In the genomic region with DNA sequence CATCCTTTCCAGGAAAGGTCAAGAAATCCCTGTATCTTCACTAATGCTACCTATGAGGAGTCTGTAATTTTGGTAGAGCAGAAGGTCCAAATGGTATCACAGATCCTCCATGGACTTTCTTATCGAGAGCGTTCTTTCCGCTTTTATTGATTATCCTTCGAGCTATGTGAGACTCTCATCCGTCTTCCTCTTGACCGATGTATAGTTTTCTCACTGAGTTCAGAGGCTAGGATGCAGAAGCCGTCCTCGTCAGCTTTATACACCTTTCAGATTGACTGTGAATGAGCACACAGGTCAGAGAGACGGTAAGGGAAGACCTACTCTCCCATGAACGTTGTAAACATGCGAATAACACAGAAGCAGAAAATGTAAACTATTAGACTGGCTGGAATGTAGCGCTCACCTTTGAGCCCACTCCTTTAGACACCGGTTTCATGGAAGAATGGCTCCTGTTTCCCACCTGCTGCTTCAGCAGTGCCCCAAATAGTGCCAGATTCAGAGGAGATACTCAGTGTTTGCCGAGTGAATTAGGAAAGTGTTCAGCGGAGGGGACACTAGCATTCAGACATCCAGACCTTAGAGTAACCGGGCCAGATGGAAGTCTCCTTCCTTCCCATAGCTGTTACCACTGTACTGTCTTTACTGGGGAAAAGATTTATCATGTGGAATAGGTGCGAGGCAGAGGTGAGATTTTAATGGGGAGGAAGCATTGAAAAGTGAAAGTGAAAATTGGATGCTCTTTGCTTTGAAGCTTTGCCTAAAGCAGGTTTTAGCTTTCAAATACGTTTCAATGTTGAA, we compare ENCODE assay signal across 12 mouse cellular contexts. TPM values are rescaled to one million over a fixed set of nuclear protein-coding genes. Genes with fewer than 3 reads are reported as not detected.
DNase-seq lines count a peak whose midpoint lies in the region; ATAC-seq and TF ChIP-seq lines count a peak whose summit lies in the region.
"Had no signal": no experiment of that assay in that cellular context is flagged by ENCODE, and none has a peak within 500 bp of the region (broad histone marks: within the 10 kb centered on the region; RNA-seq: fewer than 3 reads in every experiment).

No protein-coding gene starts in this region.

- no peaks in the 10 kb centered on the region for H3K9me3 ChIP-seq in liver, embryonic 11.5 days (ENCODE audit: control insufficient read depth, low read length)
- no peaks in the 10 kb centered on the region for H3K9me3 ChIP-seq in kidney, embryonic 14.5 days (ENCODE audit: control insufficient read depth, low read length)

- no peak for TF ChIP-seq CTCF in thymus, adult 2 months (IDR thresholded peaks at IDR 0.05; ENCODE audit: borderline replicate concordance, control insufficient read depth, extremely low read depth, insufficient read depth, low read length, poor library complexity)

- H3K4me2 ChIP-seq in liver, embryonic 11.5 days: peak overlapping the region; percentile 43
- no peak overlapping the region for H3K4me2 ChIP-seq in kidney, embryonic 14.5 days (replicated peaks; ENCODE audit: low read depth, low read length)

- peaks cover 8% of the 10 kb centered on the region; the same call in 1 of the 2 replicates for H3K36me3 ChIP-seq in thymus, adult 2 months (ENCODE audit: control insufficient read depth, insufficient read depth, low read length)
- no peaks in the 10 kb centered on the region for H3K36me3 ChIP-seq in liver, embryonic 11.5 days (ENCODE audit: control insufficient read depth, insufficient read depth, low read length)
- no peaks in the 10 kb centered on the region for H3K36me3 ChIP-seq in kidney, embryonic 14.5 days (ENCODE audit: control insufficient read depth, insufficient read depth, low read length)

- 31% methylated on average over 18 of the region's 18 CpGs for WGBS in thymus, adult 2 months
- WGBS in liver, embryonic 11.5 days: 74% methylated on average over 18 of the region's 18 CpGs
- 83% methylated on average over 18 of the region's 18 CpGs for WGBS in kidney, embryonic 14.5 days

- H3K27ac ChIP-seq in thymus, adult 2 months (ENCODE audit: control insufficient read depth, insufficient read depth, low read length): peak overlapping the region; percentile 66
- H3K27ac ChIP-seq in liver, embryonic 11.5 days (ENCODE audit: low read depth, low read length): no peak overlapping the region
- no peak overlapping the region for H3K27ac ChIP-seq in kidney, embryonic 14.5 days (ENCODE audit: low read depth, low read length)

- no peaks in the 10 kb centered on the region for H3K27me3 ChIP-seq in thymus, adult 2 months (ENCODE audit: control insufficient read depth, insufficient read depth, low read length)
- no peaks in the 10 kb centered on the region for H3K27me3 ChIP-seq in liver, embryonic 11.5 days (replicated peaks; ENCODE audit: control insufficient read depth, insufficient read depth, low read length)
- no peaks in the 10 kb centered on the region for H3K27me3 ChIP-seq in kidney, embryonic 14.5 days (ENCODE audit: control insufficient read depth, insufficient read depth, low read length)

- no peak overlapping the region for H3K9ac ChIP-seq in liver, embryonic 11.5 days (ENCODE audit: low read depth, low read length)
- no peak overlapping the region for H3K9ac ChIP-seq in kidney, embryonic 14.5 days (ENCODE audit: low read depth, low read length)

- H3K4me1 ChIP-seq in thymus, adult 2 months (replicated peaks; ENCODE audit: control insufficient read depth, insufficient read depth, low read length): peaks cover 8% of the 10 kb centered on the region
- peaks cover 11% of the 10 kb centered on the region for H3K4me1 ChIP-seq in liver, embryonic 11.5 days (replicated peaks; ENCODE audit: control insufficient read depth, insufficient read depth, low read length)
- 0 out of 2 replicates have a peak, but pooled peaks cover 3% of the 10 kb centered on the region for H3K4me1 ChIP-seq in kidney, embryonic 14.5 days (ENCODE audit: control insufficient read depth, insufficient read depth, low read length)

- no peak for ATAC-seq in liver, embryonic 11.5 days (replicated peaks; ENCODE audit: low FRiP score)
- no peak for ATAC-seq in kidney, embryonic 14.5 days (ENCODE audit: low FRiP score, low TSS enrichment)

- peak overlapping the region; percentile 39 for H3K4me3 ChIP-seq in thymus, adult 2 months (ENCODE audit: control insufficient read depth, insufficient read depth, low read length)
- H3K4me3 ChIP-seq in liver, embryonic 11.5 days (ENCODE audit: low read depth, low read length): no peak overlapping the region
- H3K4me3 ChIP-seq in kidney, embryonic 14.5 days (ENCODE audit: low read length): no peak overlapping the region

- DNase-seq in heart, adult 8-10 months (ENCODE audit: low spot score): peak; percentile 26
- no peak for DNase-seq in heart, adult 9 months (ENCODE audit: low spot score in 2 of 2)
- no peak for DNase-seq in thymus, adult 2 months
- no peak for DNase-seq in thymus, postnatal 10 days (ENCODE audit: low spot score in 2 of 2)
- no peak for DNase-seq in liver, embryonic 11.5 days (ENCODE audit: low spot score)
- DNase-seq in urinary bladder, postnatal 25 days (ENCODE audit: low spot score): no peak
- no peak for DNase-seq in layer of hippocampus, postnatal 10 days (ENCODE audit: low spot score in 2 of 2)
- DNase-seq: adrenal gland, postnatal 25 days; midbrain, embryonic 14.5 days; retina, postnatal 1 day had no signal

- TF ChIP-seq POLR2A in thymus, adult 2 months (IDR thresholded peaks at IDR 0.05; ENCODE audit: control insufficient read depth, extremely low read depth, insufficient read depth, low read length, poor library complexity): no peak

RNA-seq across cellular contexts. Expression of a gene that starts 4.2 kb away (rescaled TPM):
- total RNA-seq in heart, adult 8-10 months (2022): 1 to 10 TPM; 3.0 to 3.6 (median 3.4) TPM
- 21.1 and 22.9 TPM in 2 replicates for polyA plus RNA-seq in thymus, adult 2 months (2012; rRNA removed)
- polyA plus RNA-seq in liver, embryonic 11.5 days (2014; fragmentation: Nextera tagmentation; extraction: Ambion mirVana): 0.43 and 0.86 TPM in 2 replicates
- 0.19 and 0.39 TPM in 2 replicates for polyA plus RNA-seq in kidney, embryonic 14.5 days (2014; fragmentation: Nextera tagmentation; extraction: Ambion mirVana)
- 1 to 10 TPM; 1.1 to 1.6 TPM for total RNA-seq in layer of hippocampus, postnatal 10 days (2021)

RNA-seq across cellular contexts. Expression of a gene that starts 4.3 kb away (rescaled TPM):
- total RNA-seq in heart, adult 8-10 months (2022): 10 to 100 TPM; 26.7 to 34.5 (median 28.7) TPM
- 116 and 144 TPM in 2 replicates for polyA plus RNA-seq in thymus, adult 2 months (2012; rRNA removed)
- 54.0 and 56.2 TPM in 2 replicates for polyA plus RNA-seq in liver, embryonic 11.5 days (2014; fragmentation: Nextera tagmentation; extraction: Ambion mirVana)
- polyA plus RNA-seq in kidney, embryonic 14.5 days (2014; fragmentation: Nextera tagmentation; extraction: Ambion mirVana): 47.2 and 61.6 TPM in 2 replicates
- 10 to 100 TPM; 33.3 to 33.9 TPM for total RNA-seq in layer of hippocampus, postnatal 10 days (2021)

RNA-seq across cellular contexts. Expression of a gene that starts 37.0 kb away (rescaled TPM):
- not detected for total RNA-seq in heart, adult 8-10 months (2022)
- polyA plus RNA-seq in thymus, adult 2 months (2012; rRNA removed): 0.20 and 0.38 TPM in 2 replicates
- polyA plus RNA-seq in liver, embryonic 11.5 days (2014; fragmentation: Nextera tagmentation; extraction: Ambion mirVana): not detected in 2 replicates
- polyA plus RNA-seq in kidney, embryonic 14.5 days (2014; fragmentation: Nextera tagmentation; extraction: Ambion mirVana): 0.83 TPM in 1 of 2 replicates, not detected in the other
- total RNA-seq in layer of hippocampus, postnatal 10 days (2021): 1 to 10 TPM; 2.1 to 2.4 TPM
- total RNA-seq: adrenal gland, postnatal 25 days had no signal
- polyA plus RNA-seq: gonadal fat pad, adult 2 months had no signal

RNA-seq across cellular contexts. Expression of a gene that starts 39.2 kb away (rescaled TPM):
- total RNA-seq in heart, adult 8-10 months (2022): under 1 TPM in 1 of 4 experiments, not detected in 3; 0.31 TPM
- 4.0 and 4.7 TPM in 2 replicates for polyA plus RNA-seq in thymus, adult 2 months (2012; rRNA removed)
- polyA plus RNA-seq in liver, embryonic 11.5 days (2014; fragmentation: Nextera tagmentation; extraction: Ambion mirVana): not detected in 2 replicates
- not detected in 2 replicates for polyA plus RNA-seq in kidney, embryonic 14.5 days (2014; fragmentation: Nextera tagmentation; extraction: Ambion mirVana)
- total RNA-seq in layer of hippocampus, postnatal 10 days (2021): under 1 TPM in 1 of 2 experiments, not detected in 1; 0.50 TPM
- total RNA-seq: adrenal gland, postnatal 25 days had no signal
- polyA plus RNA-seq: gonadal fat pad, adult 2 months; midbrain, embryonic 14.5 days had no signal

RNA-seq across cellular contexts. Expression of a gene that starts 46.3 kb away (rescaled TPM):
- under 1 TPM in 1 of 4 experiments, not detected in 3; 0.63 TPM for total RNA-seq in heart, adult 8-10 months (2022)
- 9.6 and 9.8 TPM in 2 replicates for polyA plus RNA-seq in thymus, adult 2 months (2012; rRNA removed)
- polyA plus RNA-seq in liver, embryonic 11.5 days (2014; fragmentation: Nextera tagmentation; extraction: Ambion mirVana): 3.1 and 3.2 TPM in 2 replicates
- polyA plus RNA-seq in kidney, embryonic 14.5 days (2014; fragmentation: Nextera tagmentation; extraction: Ambion mirVana): 7.2 and 7.8 TPM in 2 replicates
- under 1 TPM in 1 of 2 experiments, not detected in 1; 0.51 TPM for total RNA-seq in layer of hippocampus, postnatal 10 days (2021)

Comparison
In these comparisons a context has a peak if more than half of its experiments do, and no peak if none do; other contexts are left out.
1. RNA of a gene that starts 4.2 kb away (polyA plus RNA-seq): 21.1 to 22.9 TPM in thymus, adult 2 months; 0.43 to 0.86 TPM in liver, embryonic 11.5 days and 0.19 to 0.39 TPM in kidney, embryonic 14.5 days; every median in the first group is over 10 times any median in the second.